Mouse (Mus musculus): ENCODE results near the gene Sntg2.

- TF ChIP-seq GATA1 (IDR thresholded peaks at IDR 0.05; ENCODE audit: borderline replicate concordance, low read length) = no peak
- no peak for TF ChIP-seq FLI1 (IDR thresholded peaks at IDR 0.05; ENCODE audit: low read length)
Observed at GRCm38 (mm10) chr12:30177529-30177928, 195.6 kb downstream of the Sntg2 start.

Data from megakaryocyte, embryonic 14.5 days (primary cell).